ENCODE assay signal across 9 mouse cellular contexts in genomic region chr14:46941896-46942812, GRCm38 (mm10). TPM values are rescaled to one million over a fixed set of nuclear protein-coding genes. Genes with fewer than 3 reads are reported as not detected.
A peak's percentile ranks its signal among the peaks of the same experiment; 100 is the strongest.
DNase-seq lines count a peak whose midpoint lies in the region; ATAC-seq and TF ChIP-seq lines count a peak whose summit lies in the region.
"Had no signal": no experiment of that assay in that cellular context is flagged by ENCODE, and none has a peak within 500 bp of the region (broad histone marks: within the 10 kb centered on the region; RNA-seq: fewer than 3 reads in every experiment).

No protein-coding gene starts in this region.

- H3K4me3 ChIP-seq in forebrain, embryonic 13.5 days = no peak overlapping the region
- H3K4me3 ChIP-seq in heart, embryonic 14.5 days (ENCODE audit: control insufficient read depth in 1 of 2, insufficient read depth in 1 of 2, low read depth in 1 of 2, low read length in 2 of 2) = peak overlapping the region; percentile 3 to 12; a peak in 1 of 4 replicates
- H3K4me3 ChIP-seq in lung, embryonic 14.5 days (ENCODE audit: low read depth, low read length) = no peak overlapping the region
- H3K4me3 ChIP-seq: liver, embryonic 13.5 days had no signal

- H3K27ac ChIP-seq in forebrain, embryonic 13.5 days = no peak overlapping the region
- peak overlapping the region; percentile 75 to 89 for H3K27ac ChIP-seq in heart, embryonic 14.5 days (replicated peaks in 1 of 2; ENCODE audit: control insufficient read depth in 1 of 2, insufficient read depth in 1 of 2, low read depth in 2 of 2, low read length in 2 of 2)
- peak overlapping the region; percentile 44 for H3K27ac ChIP-seq in lung, embryonic 14.5 days (ENCODE audit: low read depth)
- H3K27ac ChIP-seq: liver, embryonic 13.5 days had no signal

- H3K9me3 ChIP-seq in forebrain, embryonic 13.5 days (replicated peaks) = no peaks in the 10 kb centered on the region
- no peaks in the 10 kb centered on the region for H3K9me3 ChIP-seq in heart, embryonic 14.5 days (ENCODE audit: control insufficient read depth, low read length)
- H3K9me3 ChIP-seq in lung, embryonic 14.5 days (ENCODE audit: low read depth, low read length) = no peaks in the 10 kb centered on the region
- H3K9me3 ChIP-seq: liver, embryonic 13.5 days had no signal

- no peaks in the 10 kb centered on the region for H3K36me3 ChIP-seq in forebrain, embryonic 13.5 days (ENCODE audit: poor library complexity, severe bottlenecking)
- H3K36me3 ChIP-seq in heart, embryonic 14.5 days (ENCODE audit: control insufficient read depth, insufficient read depth, low read length) = no peaks in the 10 kb centered on the region
- no peaks in the 10 kb centered on the region for H3K36me3 ChIP-seq in lung, embryonic 14.5 days (ENCODE audit: insufficient read depth)
- H3K36me3 ChIP-seq: liver, embryonic 13.5 days had no signal

- peak; percentile 80 for DNase-seq in embryo, embryonic 10 days (ENCODE audit: low spot score)
- DNase-seq in embryo, embryonic 9.5 days (ENCODE audit: extremely low spot score) = no peak
- peak; percentile 49 to 50 for DNase-seq in kidney, postnatal 25 days
- DNase-seq in lung, embryonic 14.5 days = peak; percentile 86
- peak; percentile 79 for DNase-seq in right cerebral cortex, adult 18-20 months
- DNase-seq in spleen, adult 18-20 months = no peak
- DNase-seq: liver, embryonic 13.5 days had no signal

- H3K4me1 ChIP-seq in forebrain, embryonic 13.5 days = peaks cover 34% of the 10 kb centered on the region
- peaks cover 23 to 61% of the 10 kb centered on the region in 2 experiments for H3K4me1 ChIP-seq in heart, embryonic 14.5 days (ENCODE audit: control insufficient read depth in 2 of 2, insufficient read depth in 2 of 2, low read length in 2 of 2)
- peaks cover 11% of the 10 kb centered on the region for H3K4me1 ChIP-seq in lung, embryonic 14.5 days (ENCODE audit: insufficient read depth)
- H3K4me1 ChIP-seq: liver, embryonic 13.5 days had no signal

- WGBS in forebrain, embryonic 13.5 days = 67% methylated on average over 23 of the region's 23 CpGs
- 35% methylated on average over 23 of the region's 23 CpGs for WGBS in heart, embryonic 14.5 days
- WGBS in lung, embryonic 14.5 days = 36% methylated on average over 23 of the region's 23 CpGs

- ATAC-seq in forebrain, embryonic 13.5 days = peak; percentile 64
- ATAC-seq in heart, embryonic 14.5 days (ENCODE audit: insufficient number of reproducible peaks, insufficient read depth, low FRiP score, low read depth) = peak; percentile 84
- peak; percentile 82 for ATAC-seq in lung, embryonic 14.5 days (ENCODE audit: insufficient read depth)

- peak overlapping the region; percentile 3; the same call in 1 of the 2 replicates for H3K9ac ChIP-seq in forebrain, embryonic 13.5 days
- peak overlapping the region; percentile 63 for H3K9ac ChIP-seq in heart, embryonic 14.5 days (ENCODE audit: low read length)
- no peak overlapping the region for H3K9ac ChIP-seq in lung, embryonic 14.5 days
- H3K9ac ChIP-seq: liver, embryonic 13.5 days had no signal

- no peaks in the 10 kb centered on the region for H3K27me3 ChIP-seq in forebrain, embryonic 13.5 days
- no peaks in the 10 kb centered on the region for H3K27me3 ChIP-seq in heart, embryonic 14.5 days (ENCODE audit: control insufficient read depth, insufficient read depth, low read length)
- no peaks in the 10 kb centered on the region for H3K27me3 ChIP-seq in lung, embryonic 14.5 days (ENCODE audit: insufficient read depth, low read length)
- H3K27me3 ChIP-seq: liver, embryonic 13.5 days had no signal

- peak; percentile 36; the same call in 1 of the 2 replicates for TF ChIP-seq CTCF in lung, embryonic 14.5 days (IDR thresholded peaks at IDR 0.05; ENCODE audit: low read depth)

- no peak overlapping the region for H3K4me2 ChIP-seq in forebrain, embryonic 13.5 days
- peak overlapping the region; percentile 59 for H3K4me2 ChIP-seq in heart, embryonic 14.5 days (ENCODE audit: low read length)
- H3K4me2 ChIP-seq in lung, embryonic 14.5 days = peak overlapping the region; percentile 40
- H3K4me2 ChIP-seq: liver, embryonic 13.5 days had no signal

RNA-seq across cellular contexts. Expression of gene Samd4, which starts 59.5 kb away (rescaled TPM):
- 5.2 and 5.8 TPM in 2 replicates for polyA plus RNA-seq in forebrain, embryonic 13.5 days (2015; fragmentation: Nextera tagmentation; extraction: Ambion mirVana)
- polyA plus RNA-seq in heart, embryonic 14.5 days (2014; fragmentation: Nextera tagmentation; extraction: Ambion mirVana) = 11.0 and 12.0 TPM in 2 replicates
- 3.8 and 4.6 TPM in 2 replicates for polyA plus RNA-seq in lung, embryonic 14.5 days (2014; fragmentation: Nextera tagmentation; extraction: Ambion mirVana)

Comparison
In these comparisons a context has a peak if more than half of its experiments do, and no peak if none do; other contexts are left out.
1. DNase-seq: peak in embryo, embryonic 10 days (single experiment), kidney, postnatal 25 days (2 of 2), lung, embryonic 14.5 days (single experiment) and right cerebral cortex, adult 18-20 months (single experiment); none in embryo, embryonic 9.5 days (single experiment) and spleen, adult 18-20 months (0 of 2).
2. H3K4me3 ChIP-seq: peak in heart, embryonic 14.5 days (2 of 2); none in forebrain, embryonic 13.5 days (single experiment) and lung, embryonic 14.5 days (single experiment).
3. Peak in every context shown above with its lines, with median percentiles within 50 percentile points of each other: ATAC-seq.